Mouse (Mus musculus): ENCODE measurements around the gene Fam98b.

- TF ChIP-seq ZNF384 (IDR thresholded peaks at IDR 0.05; ENCODE audit: low read depth, low read length) (no peak), MAFK (IDR thresholded peaks at IDR 0.05; ENCODE audit: insufficient read depth, low read depth, low read length) (no peak)
These were observed at the start of gene Fam98b for GRCm38 (mm10) chr2:117249255-117250000.
